40 mouse cellular contexts compared by ENCODE assay signal in the genomic region with DNA sequence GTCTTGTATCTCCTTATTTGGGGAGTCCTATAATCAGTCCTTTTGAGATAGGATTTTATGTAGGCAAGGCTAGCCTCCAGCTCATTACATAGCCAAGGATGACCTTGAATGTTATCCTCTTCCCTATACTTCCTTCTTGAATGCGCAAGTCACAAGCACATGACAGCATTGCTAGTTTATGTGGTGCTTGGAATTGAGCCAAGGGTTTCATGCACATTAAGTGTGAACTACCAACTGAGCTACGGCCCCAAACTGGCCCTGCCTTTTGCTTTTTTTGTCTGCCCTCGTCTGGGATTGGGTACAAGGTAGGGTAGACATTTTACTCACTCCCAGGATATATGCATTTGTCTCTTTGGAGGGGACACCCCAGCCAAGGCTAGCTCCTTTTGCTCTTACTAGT. TPM values are rescaled to one million over a fixed set of nuclear protein-coding genes. Genes with fewer than 3 reads are reported as not detected.
"Had no signal": no experiment of that assay in that cellular context is flagged by ENCODE, and none has a peak within 500 bp of the region (broad histone marks: within the 10 kb centered on the region; RNA-seq: fewer than 3 reads in every experiment).

No protein-coding gene starts in this region.

- ATAC-seq: hindbrain, embryonic 16.5 days; inflammation-experienced regulatory T-cells, adult 6 months; intestine, embryonic 16.5 days; liver, postnatal 0 days had no signal

- H3K27ac ChIP-seq: gastrocnemius, adult 2 months; heart, adult 2 months; heart, embryonic 13.5 days; heart, embryonic 15.5 days; hindbrain, embryonic 10.5 days; hindbrain, embryonic 12.5 days; hindbrain, embryonic 14.5 days; kidney, embryonic 15.5 days; kidney, postnatal 0 days; layer of hippocampus, adult 2 months; limb, embryonic 10.5 days; limb, embryonic 12.5 days; liver, embryonic 13.5 days; liver, embryonic 15.5 days had no signal

- H3K27me3 ChIP-seq: heart, embryonic 13.5 days; heart, embryonic 15.5 days; kidney, embryonic 15.5 days; limb, embryonic 12.5 days; liver, embryonic 13.5 days had no signal

- H3K36me3 ChIP-seq: heart, embryonic 13.5 days; heart, embryonic 15.5 days; hindbrain, embryonic 10.5 days; hindbrain, embryonic 12.5 days; kidney, embryonic 15.5 days; limb, embryonic 10.5 days; limb, embryonic 12.5 days; liver, embryonic 13.5 days; liver, embryonic 15.5 days had no signal

- H3K9ac ChIP-seq: heart, embryonic 13.5 days; heart, embryonic 15.5 days; hindbrain, embryonic 12.5 days; hindbrain, embryonic 14.5 days; kidney, embryonic 15.5 days; limb, embryonic 12.5 days; liver, embryonic 13.5 days; liver, embryonic 15.5 days; liver, postnatal 0 days had no signal

- H3K4me1 ChIP-seq: hindbrain, embryonic 12.5 days; liver, embryonic 13.5 days; liver, embryonic 15.5 days had no signal

- H3K4me3 ChIP-seq: gastrocnemius, adult 2 months; heart, adult 2 months; heart, embryonic 13.5 days; heart, embryonic 15.5 days; hindbrain, embryonic 10.5 days; hindbrain, embryonic 12.5 days; kidney, embryonic 15.5 days; layer of hippocampus, adult 2 months; limb, embryonic 10.5 days; limb, embryonic 12.5 days; liver, embryonic 13.5 days; liver, embryonic 15.5 days had no signal

- H3K4me2 ChIP-seq: heart, embryonic 11.5 days; heart, embryonic 13.5 days; heart, embryonic 15.5 days; hindbrain, embryonic 12.5 days; hindbrain, embryonic 14.5 days; kidney, embryonic 15.5 days; limb, embryonic 12.5 days; liver, embryonic 11.5 days; liver, embryonic 13.5 days; liver, embryonic 15.5 days had no signal

- H3K9me3 ChIP-seq: heart, embryonic 13.5 days; heart, embryonic 15.5 days; hindbrain, embryonic 10.5 days; hindbrain, embryonic 12.5 days; kidney, embryonic 15.5 days; limb, embryonic 10.5 days; limb, embryonic 12.5 days; liver, embryonic 13.5 days; liver, embryonic 15.5 days had no signal

- DNase-seq: gastrocnemius, adult 2 months; gastrocnemius, postnatal 10 days; gastrocnemius, postnatal 25 days; heart, adult 2 months; heart, postnatal 14 days; heart, postnatal 4 days; kidney, adult 11 months; kidney, adult 2 months; kidney, adult 9 months; kidney, postnatal 25 days; kidney, postnatal 4 days; layer of hippocampus, adult 9-11 months; layer of hippocampus, postnatal 36 days; liver; liver, embryonic 13.5 days; liver, postnatal 0 days had no signal

RNA-seq across cellular contexts. Expression of gene Foxi3, which starts 16.7 kb away (rescaled TPM):
- total RNA-seq: gastrocnemius, adult 2 months; gastrocnemius, postnatal 10 days; gastrocnemius, postnatal 25 days; gastrocnemius, postnatal 4 days; granulocyte monocyte progenitor cell, adult 5-6 weeks; heart, adult 2 months; heart, postnatal 14 days; heart, postnatal 4 days; layer of hippocampus, adult 2 months; layer of hippocampus, postnatal 14 days; layer of hippocampus, postnatal 36 days; left cerebral cortex, adult 18-20 months; left cerebral cortex, postnatal 14 days; left cerebral cortex, postnatal 36 days had no signal
- polyA plus RNA-seq: heart, adult 2 months; heart, embryonic 11.5 days; heart, embryonic 13.5 days; heart, embryonic 15.5 days; heart, postnatal 0 days; hindbrain, embryonic 10.5 days; hindbrain, embryonic 12.5 days; hindbrain, embryonic 14.5 days; hindbrain, embryonic 16.5 days; inflammation-experienced regulatory T-cells, adult 6 months; intestine, embryonic 16.5 days; kidney, adult 2 months; kidney, embryonic 15.5 days; kidney, postnatal 0 days; limb, embryonic 10.5 days; limb, embryonic 12.5 days; liver, embryonic 11.5 days; liver, embryonic 13.5 days; liver, embryonic 15.5 days; liver, postnatal 0 days had no signal

RNA-seq across cellular contexts. Expression of gene Tex37, which starts 54.3 kb away (rescaled TPM):
- total RNA-seq: gastrocnemius, adult 2 months; gastrocnemius, postnatal 10 days; gastrocnemius, postnatal 25 days; gastrocnemius, postnatal 4 days; granulocyte monocyte progenitor cell, adult 5-6 weeks; heart, adult 2 months; heart, postnatal 14 days; heart, postnatal 4 days; layer of hippocampus, adult 2 months; layer of hippocampus, postnatal 14 days; layer of hippocampus, postnatal 36 days; left cerebral cortex, adult 18-20 months; left cerebral cortex, postnatal 14 days; left cerebral cortex, postnatal 36 days had no signal
- polyA plus RNA-seq: heart, adult 2 months; heart, embryonic 11.5 days; heart, embryonic 13.5 days; heart, embryonic 15.5 days; heart, postnatal 0 days; hindbrain, embryonic 10.5 days; hindbrain, embryonic 12.5 days; hindbrain, embryonic 14.5 days; hindbrain, embryonic 16.5 days; inflammation-experienced regulatory T-cells, adult 6 months; intestine, embryonic 16.5 days; kidney, adult 2 months; kidney, embryonic 15.5 days; kidney, postnatal 0 days; limb, embryonic 10.5 days; limb, embryonic 12.5 days; limb, embryonic 14.5 days; liver, embryonic 11.5 days; liver, embryonic 13.5 days; liver, embryonic 15.5 days; liver, postnatal 0 days had no signal
